Mouse (Mus musculus) thymus, postnatal 0 days (tissue): ENCODE measurements around the gene Dzip1. TPM values are rescaled to one million over a fixed set of nuclear protein-coding genes. Genes with fewer than 3 reads are reported as not detected.
A peak's percentile ranks its signal among the peaks of the same experiment; 100 is the strongest.

Experiments used
- DNase-seq: peaks from one replicate; pipeline ENCODE4 v3.0.0-alpha.2; 2015; ENCODE audit warnings: low spot score
- polyA plus RNA-seq: library from polyadenylated mRNA; unstranded; fragments of >200 nt; fragmentation: Nextera tagmentation; extraction: Ambion mirVana; gene quantifications from 2 replicates; pipeline ENCODE4 v1.2.1, GENCODE M21; 2015

Dzip1 gene
- polyA plus RNA-seq, 1 experiment from 2014 or later, result 23.6 TPM

DNA sequence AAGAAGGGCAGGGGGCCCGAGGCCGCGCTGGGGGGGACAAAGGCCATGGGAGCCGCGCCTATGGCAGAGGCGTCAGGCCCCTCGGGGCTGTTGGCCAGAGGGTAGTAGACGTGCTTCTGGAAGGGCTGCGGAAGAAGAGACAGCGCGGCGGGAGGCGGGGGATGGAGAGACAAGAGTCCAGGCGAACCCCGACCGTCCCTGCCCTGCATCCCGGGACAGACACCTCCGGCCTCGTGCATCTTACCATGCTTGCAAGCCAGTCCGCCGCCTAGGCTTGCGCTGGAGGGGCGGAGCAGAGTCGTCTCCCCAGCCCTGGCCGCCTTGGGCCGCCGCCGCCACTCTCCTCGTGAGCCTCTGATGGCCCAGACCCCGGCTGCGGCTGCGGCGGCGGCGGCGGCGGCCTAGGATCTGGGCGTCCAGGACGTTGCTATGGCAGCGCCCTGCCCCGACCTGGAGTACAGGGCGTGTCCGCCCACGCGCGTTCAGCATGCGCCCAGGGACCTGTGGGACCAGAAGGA is 2.5 kb downstream of the Dzip1 start:
- no peak for DNase-seq

DNA sequence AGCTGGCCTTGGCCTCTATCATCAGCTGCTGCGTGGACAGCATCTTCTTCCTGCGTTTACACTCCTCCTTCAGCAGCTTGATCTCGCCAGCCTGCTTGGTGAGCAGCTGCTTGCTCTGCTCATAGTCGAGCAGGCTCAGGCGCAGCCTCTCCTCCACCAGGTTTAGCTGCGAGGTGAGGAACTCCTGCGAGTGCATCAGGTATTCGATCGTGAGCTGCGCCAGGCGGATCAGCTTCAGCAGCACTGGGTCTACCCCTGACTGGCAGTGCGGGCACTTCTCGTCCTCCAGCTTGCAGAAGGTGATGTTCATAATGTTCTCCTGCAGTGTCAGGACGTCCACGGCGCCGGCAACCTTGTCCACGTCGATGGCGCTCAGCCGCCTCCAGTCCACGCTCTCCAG is 3.0 kb downstream of the Dzip1 start:
- no peak for DNase-seq

DNA sequence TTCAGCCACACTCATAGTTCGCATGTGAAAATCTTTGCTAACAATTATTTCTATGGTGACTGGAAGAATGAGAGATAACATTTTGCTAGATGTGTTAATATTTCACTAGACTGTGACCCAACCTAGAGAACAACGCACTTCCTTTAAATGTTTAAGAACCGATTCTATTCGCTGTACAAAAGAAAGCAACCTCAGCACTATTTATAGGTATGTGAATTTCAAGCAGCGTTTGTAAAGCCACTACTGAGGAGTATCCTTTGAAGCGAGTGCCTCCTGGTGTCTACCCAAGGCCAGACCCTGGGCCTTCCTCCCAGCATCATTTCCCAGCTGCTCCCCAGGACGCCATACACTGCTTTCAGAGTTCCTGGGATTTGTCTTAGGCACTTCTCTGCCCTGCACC is 4.6 kb downstream of the Dzip1 start:
- no peak for DNase-seq

DNA sequence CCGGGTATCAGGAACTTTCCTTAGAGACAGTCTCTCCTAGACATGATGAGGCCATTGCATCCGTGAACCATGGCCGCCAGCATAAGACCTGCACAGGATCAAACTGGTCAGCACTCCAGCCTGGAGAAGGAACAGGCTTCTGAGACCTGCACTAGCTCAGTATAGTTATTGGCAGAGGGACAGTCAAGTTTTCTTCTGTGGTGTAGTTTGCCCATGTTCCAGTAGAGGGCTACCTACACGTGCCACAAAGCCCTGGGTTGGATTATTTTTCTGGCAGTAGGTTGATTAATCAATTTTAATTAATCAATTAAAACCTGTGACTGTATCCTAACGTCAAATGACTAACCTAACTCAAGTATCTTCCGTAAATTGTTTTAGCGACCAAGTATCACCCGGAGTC is 6.2 kb downstream of the Dzip1 start:
- DNase-seq, result no peak

DNA sequence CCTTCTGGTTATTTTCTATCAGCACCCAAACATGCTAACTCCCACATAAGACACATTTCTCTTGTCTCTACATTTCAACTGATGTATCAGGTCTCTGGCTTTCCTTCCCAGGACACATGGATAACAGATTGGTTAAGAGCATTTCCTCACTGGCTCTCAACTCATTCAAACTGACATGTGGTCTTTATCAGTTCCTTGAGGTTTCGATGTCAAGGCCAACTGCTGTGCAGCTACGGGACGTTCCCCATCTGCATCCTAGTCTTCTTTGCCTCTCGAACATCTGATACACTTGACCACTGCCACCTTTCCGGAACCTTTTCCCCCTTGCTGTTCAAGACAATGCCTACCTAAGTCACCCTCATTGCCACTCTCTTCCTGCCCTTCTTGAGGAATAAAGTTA is 11.6 kb downstream of the Dzip1 start:
- DNase-seq, result no peak

DNA sequence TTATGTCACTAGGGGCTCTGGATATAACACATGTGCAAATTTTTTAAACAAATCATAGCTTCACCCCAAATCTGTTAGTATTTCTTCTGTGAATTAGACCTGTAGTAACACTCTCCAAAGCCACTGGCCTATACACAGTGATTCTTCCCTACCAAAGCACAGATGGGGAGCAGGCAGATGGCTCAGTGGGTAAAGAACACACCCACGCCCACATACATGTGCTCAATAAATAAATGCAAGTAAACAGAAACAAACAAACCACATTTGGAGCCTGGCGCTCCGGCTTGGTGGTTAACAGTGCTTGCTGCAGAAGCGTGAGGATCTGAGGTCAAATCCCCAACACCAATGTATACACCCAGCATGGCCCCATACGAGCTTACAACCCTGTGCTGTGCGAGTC is 13.7 kb downstream of the Dzip1 start:
- DNase-seq, result no peak

DNA sequence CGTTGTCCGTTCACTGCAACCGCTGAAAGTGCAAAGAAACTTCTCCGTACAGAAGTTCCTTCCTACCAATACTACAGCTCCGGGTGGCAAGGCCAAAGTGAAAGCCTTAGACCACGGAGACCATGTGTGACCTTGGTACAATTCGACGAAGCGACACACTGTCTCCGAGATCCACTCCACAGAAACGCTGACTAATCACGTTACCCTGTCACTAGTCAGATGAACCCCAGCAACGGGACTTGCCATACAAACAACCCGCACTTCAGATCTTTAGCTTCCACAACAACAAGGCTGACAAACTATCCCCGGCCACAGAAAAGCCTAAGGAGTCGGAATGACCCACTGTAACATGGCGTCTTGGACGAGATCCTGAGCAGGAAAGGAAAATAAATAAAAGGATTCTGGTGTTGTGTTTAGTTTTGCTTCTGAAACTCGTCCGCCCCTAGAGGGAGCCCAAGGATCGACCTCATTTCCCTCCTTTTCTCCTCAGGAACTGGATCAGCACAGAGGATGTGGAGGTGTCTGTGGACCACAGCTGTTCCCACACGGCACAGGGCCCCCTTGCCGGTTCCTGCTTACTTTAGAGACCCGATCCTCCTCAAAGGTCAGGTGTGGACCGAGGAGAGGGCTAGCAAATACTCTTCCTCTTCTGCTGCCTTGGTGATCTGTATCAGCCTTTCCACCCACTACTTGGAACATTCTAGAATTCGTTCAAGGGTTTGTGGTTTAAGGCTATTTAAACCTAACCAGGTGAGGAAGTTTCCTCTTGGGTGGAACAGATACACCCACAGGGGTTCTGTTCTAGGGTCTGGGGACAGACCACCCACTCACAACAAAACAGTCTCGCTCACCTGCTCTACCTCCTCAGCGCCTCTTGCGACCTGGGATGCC is 14.7 kb downstream of the Dzip1 start:
- peak; percentile 60 for DNase-seq

DNA sequence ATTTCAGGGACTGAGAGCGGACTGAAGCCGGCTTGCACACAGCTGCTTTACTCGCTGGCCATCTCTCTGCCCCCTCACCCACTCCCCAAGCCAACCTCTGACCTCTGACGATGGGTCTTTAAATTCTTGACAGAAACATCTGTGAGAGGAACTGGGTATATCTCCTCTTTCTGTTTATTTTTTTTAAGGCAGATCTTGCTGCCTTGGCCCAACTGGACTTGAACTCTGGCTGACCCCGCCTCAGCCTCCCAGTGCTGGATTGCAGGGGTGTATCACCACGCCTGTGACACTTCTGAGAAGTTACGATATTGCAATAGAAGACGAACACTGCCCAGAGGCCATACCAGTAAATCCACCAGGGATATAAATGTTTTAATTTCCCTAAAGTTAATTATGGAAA is 15.4 kb downstream of the Dzip1 start:
- DNase-seq, result no peak

DNA sequence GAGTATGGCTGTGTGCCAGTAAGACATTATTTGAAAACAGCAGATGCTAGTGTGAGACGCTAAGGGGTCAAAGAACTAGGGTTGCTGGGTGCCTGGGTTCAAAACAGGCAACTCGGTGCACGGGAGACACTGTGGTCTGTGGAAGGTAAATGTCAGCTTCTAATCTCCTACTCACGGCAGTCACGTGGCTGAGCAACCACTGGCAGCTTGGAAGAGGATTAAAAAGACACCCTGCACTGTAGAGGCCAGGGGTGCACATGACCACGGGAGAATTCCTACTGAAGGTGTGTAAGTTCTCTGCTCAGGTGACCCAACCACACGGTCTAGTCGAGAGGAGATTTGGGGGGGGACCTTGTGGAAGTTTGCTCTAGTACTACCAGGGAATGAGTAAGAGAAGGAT is 17.7 kb downstream of the Dzip1 start:
- DNase-seq, result no peak

DNA sequence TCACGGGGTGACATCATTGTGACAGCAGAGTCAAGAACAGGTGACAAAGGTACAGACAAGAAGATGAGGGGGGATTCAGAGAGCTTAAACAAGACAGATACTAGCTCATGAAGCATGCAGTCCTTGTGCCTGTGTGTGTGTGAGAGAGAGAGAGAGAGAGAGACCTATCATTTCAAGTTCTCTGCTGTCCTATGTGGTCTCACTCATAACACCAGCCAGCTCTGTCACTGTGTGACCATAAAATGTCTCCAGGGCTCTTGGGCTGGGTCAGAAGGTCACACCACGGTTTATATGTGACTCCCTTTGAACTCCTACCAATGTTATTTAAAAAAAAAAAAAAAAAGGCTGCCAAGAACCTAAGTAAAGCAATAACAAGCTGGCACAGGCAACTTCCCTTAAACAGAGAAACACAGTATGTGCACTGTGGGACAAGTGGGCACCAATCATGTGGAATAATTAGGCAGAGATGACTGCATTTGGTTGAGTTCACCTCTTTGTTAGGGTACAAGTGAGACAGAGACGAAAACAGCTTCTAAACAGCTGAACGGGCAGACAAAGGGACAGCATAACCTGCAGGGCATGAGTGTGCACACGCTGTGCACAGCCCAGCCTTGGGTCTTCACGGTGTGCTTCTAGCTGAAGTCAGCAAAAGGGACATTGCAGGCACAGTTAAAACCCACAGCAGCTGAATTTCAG is 21.2 kb downstream of the Dzip1 start:
- DNase-seq, result no peak

DNA sequence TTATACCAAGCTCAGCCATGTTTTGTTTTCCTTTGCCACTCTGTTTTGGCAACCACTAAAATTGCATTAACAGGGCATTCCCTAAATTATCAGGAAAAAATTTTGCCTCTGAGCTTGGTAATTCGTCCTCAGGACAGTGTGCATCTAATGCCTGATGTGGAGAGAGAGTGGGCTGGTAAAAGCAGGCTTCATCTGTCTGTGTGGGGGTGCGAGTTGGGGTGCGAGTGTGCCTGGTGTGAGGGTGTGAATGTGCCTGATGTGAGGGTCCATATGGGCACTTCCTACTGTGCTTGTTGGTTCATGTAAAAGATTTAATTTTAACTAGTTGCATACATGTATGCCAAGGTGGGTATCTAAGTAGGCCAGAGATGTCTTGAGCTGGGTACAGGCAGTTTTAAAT is 21.9 kb downstream of the Dzip1 start:
- DNase-seq, result no peak

DNA sequence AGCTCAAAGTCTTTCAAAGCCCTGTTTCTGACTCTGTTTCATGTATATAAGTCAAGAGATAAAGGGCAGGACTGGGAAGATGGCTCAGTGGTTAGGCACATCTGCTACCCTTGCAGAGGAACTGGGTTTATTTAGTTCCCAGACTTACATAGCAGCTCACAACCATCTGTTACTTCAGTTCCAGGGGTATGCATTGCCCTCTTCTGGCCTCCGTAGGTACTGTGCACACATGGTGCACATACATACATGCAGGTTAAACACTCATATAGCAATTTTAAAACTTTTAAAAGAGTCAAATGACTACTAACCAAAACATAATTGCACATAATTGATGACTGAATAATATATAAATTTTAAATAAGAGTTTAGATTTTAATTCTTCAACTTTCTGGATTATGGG is 24.3 kb downstream of the Dzip1 start:
- no peak for DNase-seq

DNA sequence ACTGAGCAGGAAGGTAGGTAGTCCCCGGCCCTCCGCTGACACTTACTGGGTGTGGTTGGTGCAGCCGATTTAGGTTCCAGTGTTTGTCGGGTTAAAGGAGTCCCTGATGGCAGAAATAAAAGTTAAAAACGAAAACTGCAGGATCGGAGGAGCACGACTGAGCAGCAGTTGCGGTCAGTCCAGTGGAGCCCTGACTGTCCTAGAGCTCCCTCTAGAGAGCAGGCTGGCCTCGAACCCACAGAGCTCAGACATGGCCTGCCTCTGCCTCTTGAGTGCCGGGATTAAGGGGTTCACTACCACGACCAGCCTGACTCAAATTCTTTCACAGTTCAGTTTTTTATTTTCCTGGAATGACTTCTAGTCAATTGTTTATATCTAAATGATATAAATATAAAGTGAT is 25.3 kb downstream of the Dzip1 start:
- DNase-seq, result no peak

DNA sequence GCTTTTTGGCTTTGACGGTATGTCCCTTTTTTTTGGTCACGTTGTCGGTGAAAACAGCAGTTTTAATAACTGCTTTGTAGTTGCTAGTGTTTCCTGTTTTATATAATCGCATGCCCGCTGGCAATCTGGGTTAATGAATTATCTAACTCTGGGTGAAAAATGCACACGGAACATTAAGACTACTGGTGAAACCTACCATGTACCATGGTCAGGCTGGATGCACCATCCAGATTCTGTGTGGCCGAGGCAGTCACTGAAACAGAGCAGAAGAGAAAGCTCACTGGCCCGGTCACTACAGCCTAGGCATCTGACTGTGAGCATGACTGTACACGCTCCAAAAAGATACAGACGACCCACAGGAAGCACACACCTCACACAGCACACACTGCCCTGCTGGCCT is 29.6 kb downstream of the Dzip1 start:
- DNase-seq, result no peak

DNA sequence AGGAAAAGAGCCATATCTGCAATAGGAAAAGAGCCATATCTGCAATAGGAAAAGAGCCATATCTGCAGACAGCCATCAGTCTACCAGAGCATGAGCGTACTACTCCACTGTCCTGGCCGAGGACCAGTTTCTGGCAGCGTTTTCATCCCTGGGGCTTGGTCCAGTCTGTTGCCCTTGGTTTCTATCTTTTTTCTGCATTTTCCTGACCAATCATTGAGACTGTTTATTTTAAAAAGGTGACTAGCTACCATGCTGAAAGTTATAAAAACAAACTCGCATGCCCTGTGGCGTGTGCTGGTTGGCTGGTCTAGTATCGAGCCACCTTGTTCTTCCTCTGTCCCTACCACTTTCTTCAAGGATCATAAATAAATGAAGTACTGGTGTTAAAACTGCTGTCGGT is 30.0 kb downstream of the Dzip1 start:
- no peak for DNase-seq

DNA sequence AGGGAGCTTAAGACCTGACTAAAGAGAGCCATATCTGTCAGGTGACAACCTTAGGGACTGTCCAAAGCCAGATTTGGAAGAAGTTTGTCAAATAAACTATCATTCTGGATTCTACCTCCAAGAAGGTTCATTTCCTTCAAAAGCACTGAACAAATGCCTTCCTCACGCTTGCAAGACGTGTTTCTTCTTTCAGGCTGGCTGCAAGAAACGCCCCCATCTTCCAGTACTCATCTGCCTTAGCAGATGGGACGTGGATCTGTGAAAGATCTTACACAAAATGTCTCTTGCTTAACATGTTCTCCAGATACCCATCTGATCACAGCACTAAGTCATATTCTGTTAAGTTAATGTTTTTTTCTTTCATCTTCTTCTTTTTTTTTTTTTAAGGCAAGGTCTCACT is 35.2 kb downstream of the Dzip1 start:
- DNase-seq, result no peak

DNA sequence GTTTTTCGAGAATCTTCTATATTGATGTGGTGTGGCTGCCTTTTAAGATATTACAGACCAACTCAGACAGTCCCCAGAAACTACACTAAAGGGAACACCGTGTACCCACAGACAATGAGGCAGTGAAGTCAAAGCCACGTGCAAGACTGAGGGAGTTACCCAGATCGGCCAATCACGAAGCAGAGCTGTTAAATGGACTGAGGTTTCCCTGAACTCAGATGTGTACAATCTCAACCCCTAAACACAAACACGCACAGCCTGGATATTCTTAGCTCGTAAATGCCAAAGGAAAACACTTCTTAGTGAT is 41.1 kb downstream of the Dzip1 start:
- no peak for DNase-seq

DNA sequence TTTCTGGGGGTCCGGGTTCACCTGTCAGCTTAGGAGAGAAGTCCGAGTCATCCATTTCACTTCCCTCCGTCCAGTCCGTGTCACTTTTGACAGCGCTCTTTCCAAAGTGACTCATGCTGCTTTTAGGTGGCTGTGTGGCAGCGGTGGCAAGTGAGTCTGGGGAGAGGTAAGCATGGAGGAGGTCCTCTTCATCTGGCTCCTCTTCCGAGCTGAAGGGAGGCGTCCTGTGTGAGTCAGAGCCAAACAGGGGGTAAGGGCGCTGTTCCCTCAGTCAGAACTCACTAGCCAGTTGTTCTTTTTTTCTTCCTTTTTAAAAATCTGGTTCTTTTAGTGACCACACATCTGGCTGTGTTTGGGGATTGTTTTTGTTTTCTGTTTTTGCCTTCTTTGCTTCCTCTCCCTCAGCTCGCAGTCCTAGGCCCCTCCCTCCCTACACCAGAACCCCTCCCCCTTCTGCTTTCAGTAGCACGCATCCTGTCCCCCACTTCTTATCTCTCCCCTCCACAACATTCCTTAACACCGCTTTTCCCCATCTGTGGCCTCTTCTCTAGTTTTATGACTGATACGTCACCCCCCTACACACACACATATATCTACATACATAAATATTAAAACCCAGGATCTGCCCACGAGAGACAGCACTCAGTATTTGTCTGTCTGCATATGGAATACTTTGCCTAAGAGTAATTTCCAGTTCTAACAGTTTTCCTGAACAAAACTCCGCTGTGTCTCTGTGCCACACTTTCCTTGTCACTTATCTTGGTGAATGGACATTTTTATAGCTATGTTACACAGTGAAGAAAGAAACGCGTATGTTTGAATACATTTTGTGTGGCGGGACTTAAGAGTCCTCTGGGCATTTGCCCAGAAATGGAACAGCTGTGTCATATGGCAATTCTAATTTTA is 41.7 kb downstream of the Dzip1 start:
- no peak for DNase-seq

DNA sequence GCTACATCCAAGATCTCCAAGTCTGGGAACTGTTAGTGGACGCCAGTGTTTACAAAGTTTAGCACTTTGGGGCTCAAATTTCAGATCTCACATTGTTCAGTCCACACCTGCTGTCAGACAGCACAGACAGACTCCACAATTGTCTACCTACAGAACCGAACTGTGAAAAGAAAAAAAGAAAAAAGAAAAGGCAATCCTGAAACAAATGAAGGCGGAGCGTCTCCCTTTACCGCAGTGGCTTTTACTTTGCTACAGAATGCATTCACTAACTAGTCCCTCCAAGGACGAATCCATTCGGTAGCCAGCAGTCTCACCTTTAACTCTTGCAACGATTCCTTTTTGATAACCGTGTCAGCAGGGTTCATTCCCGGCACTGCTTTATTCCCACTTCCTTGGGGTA is 44.6 kb downstream of the Dzip1 start:
- no peak for DNase-seq

DNA sequence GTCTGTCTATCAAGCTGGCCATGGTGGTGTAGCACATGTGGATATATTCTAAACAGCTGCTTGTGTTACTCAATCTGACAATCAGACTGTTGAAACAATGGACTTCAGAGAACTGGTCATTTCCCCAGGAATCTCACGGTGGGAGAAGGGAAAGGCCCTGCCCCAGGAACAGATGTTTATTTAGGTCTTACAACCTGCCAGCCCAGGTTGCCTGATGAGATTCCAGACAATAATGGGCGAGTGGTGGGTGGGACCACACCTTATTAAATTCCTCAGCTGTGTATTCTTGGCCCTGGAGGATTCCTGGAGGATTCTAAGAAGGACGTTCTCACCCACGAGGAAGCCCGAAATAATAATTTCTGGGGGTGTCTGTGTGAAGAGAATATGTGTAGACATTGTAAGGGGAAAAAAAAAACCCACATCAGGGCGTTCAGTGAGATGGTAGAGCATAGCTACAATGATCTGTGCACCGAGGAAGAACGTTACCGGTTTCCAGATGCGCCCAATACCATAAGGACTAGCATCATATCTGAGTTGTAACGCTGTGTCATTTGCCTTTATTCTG is 46.8 kb downstream of the Dzip1 start:
- DNase-seq, result no peak

DNA sequence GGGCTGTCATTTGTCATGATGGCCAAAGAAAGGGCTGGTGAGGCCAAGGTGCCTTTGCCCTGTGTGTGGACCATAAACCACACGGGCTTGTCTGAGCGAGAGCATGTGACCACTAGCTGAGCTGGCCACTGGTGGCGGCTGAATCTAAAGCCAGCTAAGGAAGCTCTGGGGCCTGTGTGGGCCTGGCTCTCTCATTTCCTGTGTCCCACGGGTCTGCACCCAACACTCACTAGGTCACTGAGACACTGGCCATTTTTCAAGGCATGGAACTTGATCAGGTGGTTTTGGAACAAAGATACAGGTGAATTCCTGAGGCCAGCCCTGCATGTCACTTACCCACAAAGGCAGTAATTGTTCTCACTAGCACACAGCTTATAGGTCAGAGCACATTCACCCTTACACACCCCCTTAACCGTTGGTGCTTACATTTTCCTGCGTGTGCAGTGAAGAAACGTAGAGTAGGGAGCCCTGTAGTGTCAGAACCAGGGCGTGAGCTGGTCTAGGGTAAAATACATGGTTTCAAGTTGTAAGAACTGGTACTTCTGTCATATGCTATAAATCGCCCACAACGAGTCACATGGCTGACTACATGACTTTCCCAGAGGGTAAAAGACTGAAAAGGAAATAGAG is 50.4 kb downstream of the Dzip1 start:
- DNase-seq, result no peak
